Mouse (Mus musculus) G1E (cell line): ENCODE results near the gene Cd300e. TPM values are rescaled to one million over a fixed set of nuclear protein-coding genes. Genes with fewer than 3 reads are reported as not detected.

ENCODE experiments used
- ATAC-seq: 2 replicates; pipeline ENCODE4 v1.8.0; 2016; ENCODE audit warnings: mild to moderate bottlenecking; ENCODE audit not compliant: insufficient number of reproducible peaks, poor library complexity, low FRiP score, severe bottlenecking; ENCODE audit errors: extremely low read depth
- DNase-seq: peaks from one replicate; pipeline ENCODE4 v3.0.0; 2012; ENCODE audit warnings: low spot score
- H3K27me3 ChIP-seq: 2 replicates; pipeline ENCODE4 v1.6.1; 2012; ENCODE audit warnings: mild to moderate bottlenecking, low read length, inconsistent platforms; ENCODE audit not compliant: insufficient read depth
- H3K36me3 ChIP-seq: replicated peaks from 2 replicates; pipeline ENCODE3; 2012; ENCODE audit warnings: mild to moderate bottlenecking, inconsistent platforms
- H3K4me1 ChIP-seq: 2 replicates; pipeline ENCODE4 v1.6.1; 2012; ENCODE audit warnings: low read depth, low read length, inconsistent platforms, mixed read lengths; ENCODE audit not compliant: insufficient read depth
- H3K4me3 ChIP-seq: 2 replicates; pipeline ENCODE4 v1.5.1; 2012; ENCODE audit warnings: low read depth, mild to moderate bottlenecking, inconsistent platforms, low read length, moderate library complexity, mixed read lengths
- H3K9me3 ChIP-seq: replicated peaks from 2 replicates; pipeline ENCODE4 v1.6.1; 2012; ENCODE audit warnings: inconsistent platforms
- CTCF ChIP-seq: IDR thresholded peaks from 2 replicates; pipeline ENCODE4 v1.5.1; 2012; ENCODE audit warnings: low read depth, low read length, inconsistent platforms, mixed read lengths
- GATA1 ChIP-seq: IDR thresholded peaks from 2 replicates; pipeline ENCODE4 v1.6.1; 2012; ENCODE audit warnings: borderline replicate concordance, low read length, inconsistent platforms, mixed read lengths
- GATA2 ChIP-seq: IDR thresholded peaks from 2 replicates; pipeline ENCODE4 v1.6.1; 2012; ENCODE audit warnings: low read depth, low read length, inconsistent platforms, borderline replicate concordance
- POLR2AphosphoS5 ChIP-seq: IDR thresholded peaks from 2 replicates; pipeline ENCODE4 v1.6.1; 2012; ENCODE audit warnings: low read depth, low read length, inconsistent platforms; ENCODE audit not compliant: insufficient replicate concordance
- TAL1 ChIP-seq: conservative IDR thresholded peaks from 2 replicates; pipeline ENCODE4 v1.6.1; 2012; ENCODE audit warnings: low read depth, low read length, inconsistent platforms, mixed read lengths
- polyA plus RNA-seq: library from polyadenylated mRNA; stranded (reverse); fragments of >175 nt; gene quantifications from 2 replicates; pipeline ENCODE4 v1.2.3, GENCODE M21; 2012
- total RNA-seq, 2 experiments: library from RNA; stranded (forward) in 1 of 2; stranded (reverse) in 1 of 2; fragments of 200-1000 nt in 1 of 2; fragments of >200 nt in 1 of 2; fragmentation: Nextera tagmentation in 1 of 2; gene quantifications; 2 replicates each; pipeline ENCODE4 v1.2.3; 2014 to 2017

Gene Cd300e
- total and polyA plus RNA-seq, 3 experiments, result not detected

- ATAC-seq (no peak), DNase-seq (no peak)
- Histone ChIP-seq H3K4me1 (no peaks in the 10 kb centered on the region), H3K36me3 (no peaks in the 10 kb centered on the region), H3K4me3 (no peak overlapping the region), H3K27me3 (peaks cover 3% of the 10 kb centered on the region; the same call in 1 of the 2 replicates), H3K9me3 (peaks cover 6% of the 10 kb centered on the region; the same call in 1 of the 2 replicates)
- TF ChIP-seq CTCF (no peak), POLR2AphosphoS5 (no peak), TAL1 (no peak), GATA1 (no peak), GATA2 (no peak)
Measured at GRCm38 (mm10) chr11:115084595-115084994, 22.6 kb upstream of the Cd300e start.

- TF ChIP-seq CTCF (peak; percentile 81), GATA2 (no peak)
- ATAC-seq (peak; percentile 45; the same call in 1 of the 2 replicates), DNase-seq (peak; percentile 10)
- H3K9me3 ChIP-seq, result peaks cover 7% of the 10 kb centered on the region
- no peaks in the 10 kb centered on the region for H3K4me1 ChIP-seq
- H3K27me3 ChIP-seq, result peaks cover 3% of the 10 kb centered on the region; the same call in 1 of the 2 replicates
- H3K36me3 ChIP-seq, result no peaks in the 10 kb centered on the region
- H3K4me3 ChIP-seq, result no peak overlapping the region
Measured at GRCm38 (mm10) chr11:115083376-115084139, 21.6 kb upstream of the Cd300e start.

GRCm38 (mm10) chr11:115082196-115082595, 20.2 kb upstream of the Cd300e start:
- Histone ChIP-seq H3K27me3 (peaks cover 3% of the 10 kb centered on the region; the same call in 1 of the 2 replicates), H3K9me3 (peaks cover 4% of the 10 kb centered on the region), H3K36me3 (no peaks in the 10 kb centered on the region), H3K4me1 (no peaks in the 10 kb centered on the region), H3K4me3 (no peak overlapping the region)
- TF ChIP-seq CTCF, result no peak
- no peak for TF ChIP-seq GATA2
- TF ChIP-seq POLR2AphosphoS5, result no peak
- TF ChIP-seq TAL1, result no peak
- no peak for TF ChIP-seq GATA1
- ATAC-seq, result no peak
- no peak for DNase-seq

- no peaks in the 10 kb centered on the region for H3K36me3 ChIP-seq
- DNase-seq (no peak), ATAC-seq (no peak)
- peaks cover 4% of the 10 kb centered on the region for H3K9me3 ChIP-seq
- H3K27me3 ChIP-seq, result peaks cover 3% of the 10 kb centered on the region; the same call in 1 of the 2 replicates
- no peak overlapping the region for H3K4me3 ChIP-seq
- TF ChIP-seq TAL1 (no peak), CTCF (no peak), POLR2AphosphoS5 (no peak), GATA1 (no peak), GATA2 (no peak)
- no peaks in the 10 kb centered on the region for H3K4me1 ChIP-seq
Measured at GRCm38 (mm10) chr11:115081373-115081772, 19.4 kb upstream of the Cd300e start.

GRCm38 (mm10) chr11:115080886-115081285, 18.9 kb upstream of the Cd300e start:
- peak; percentile 32; the same call in 1 of the 2 replicates for TF ChIP-seq CTCF
- TF ChIP-seq TAL1, result no peak
- ATAC-seq, result no peak
- H3K36me3 ChIP-seq, result no peaks in the 10 kb centered on the region
- H3K9me3 ChIP-seq, result peaks cover 4% of the 10 kb centered on the region
- peaks cover 3% of the 10 kb centered on the region; the same call in 1 of the 2 replicates for H3K27me3 ChIP-seq
- no peak for DNase-seq
- no peaks in the 10 kb centered on the region for H3K4me1 ChIP-seq
- H3K4me3 ChIP-seq, result no peak overlapping the region

GRCm38 (mm10) chr11:115078680-115079079, 16.7 kb upstream of the Cd300e start:
- H3K9me3 ChIP-seq, result peaks cover 5% of the 10 kb centered on the region
- H3K27me3 ChIP-seq, result no peaks in the 10 kb centered on the region
- no peak overlapping the region for H3K4me3 ChIP-seq
- no peaks in the 10 kb centered on the region for H3K4me1 ChIP-seq
- DNase-seq (no peak), ATAC-seq (no peak)
- H3K36me3 ChIP-seq, result no peaks in the 10 kb centered on the region
- no peak for TF ChIP-seq CTCF
- TF ChIP-seq TAL1, result no peak
- TF ChIP-seq POLR2AphosphoS5, result no peak
- TF ChIP-seq GATA1, result no peak

GRCm38 (mm10) chr11:115077436-115077835, 15.5 kb upstream of the Cd300e start:
- H3K9me3 ChIP-seq, result peaks cover 5% of the 10 kb centered on the region
- ATAC-seq (no peak), DNase-seq (no peak)
- H3K36me3 ChIP-seq, result no peaks in the 10 kb centered on the region
- no peaks in the 10 kb centered on the region for H3K27me3 ChIP-seq
- TF ChIP-seq GATA1, result no peak
- TF ChIP-seq POLR2AphosphoS5, result no peak
- no peak for TF ChIP-seq TAL1
- no peak for TF ChIP-seq GATA2
- TF ChIP-seq CTCF, result no peak
- H3K4me1 ChIP-seq, result no peaks in the 10 kb centered on the region
- no peak overlapping the region for H3K4me3 ChIP-seq
